Mouse (Mus musculus) heart, embryonic 11.5 days (tissue): Measurements from ENCODE around the gene Crocc2. TPM values are rescaled to one million over a fixed set of nuclear protein-coding genes. Genes with fewer than 3 reads are reported as not detected.

Source experiments
- ATAC-seq: fragments of 200-750 bp; cut with Nextera tagmentation; replicated peaks from 2 replicates; pipeline ENCODE4 v1.8.0; 2017; ENCODE audit warnings: moderate library complexity; ENCODE audit not compliant: insufficient number of reproducible peaks, low FRiP score, low TSS enrichment
- H3K27ac ChIP-seq: fragments of 300-500 bp; sonication (generic); 2 replicates; pipeline ENCODE4 v1.5.1; 2014; ENCODE audit warnings: mild to moderate bottlenecking, low read depth, low read length
- H3K27me3 ChIP-seq: fragments of 300-500 bp; sonication (generic); 2 replicates; pipeline ENCODE4 v1.6.1; 2014; ENCODE audit warnings: mild to moderate bottlenecking, low read length, mixed read lengths; ENCODE audit not compliant: control insufficient read depth, insufficient read depth
- H3K36me3 ChIP-seq: fragments of 300-500 bp; sonication (generic); 2 replicates; pipeline ENCODE4 v1.6.1; 2014; ENCODE audit warnings: mild to moderate bottlenecking, low read length, moderate library complexity, mixed read lengths; ENCODE audit not compliant: control insufficient read depth, insufficient read depth
- H3K4me1 ChIP-seq: fragments of 300-500 bp; sonication (generic); 2 replicates; pipeline ENCODE4 v1.6.1; 2014; ENCODE audit warnings: low read length; ENCODE audit not compliant: control insufficient read depth, insufficient read depth
- H3K4me2 ChIP-seq: fragments of 300-500 bp; sonication (generic); 2 replicates; pipeline ENCODE4 v1.6.1; 2014; ENCODE audit warnings: mild to moderate bottlenecking, moderate library complexity
- H3K4me3 ChIP-seq: fragments of 300-500 bp; sonication (generic); 2 replicates; pipeline ENCODE4 v1.5.1; 2014; ENCODE audit warnings: low read depth, low read length
- H3K9ac ChIP-seq: fragments of 300-500 bp; sonication (generic); 2 replicates; pipeline ENCODE4 v1.6.1; 2014; ENCODE audit warnings: mild to moderate bottlenecking, low read depth, low read length, moderate library complexity
- H3K9me3 ChIP-seq: fragments of 300-500 bp; sonication (generic); replicated peaks from 2 replicates; pipeline ENCODE4 v1.6.1; 2016; ENCODE audit warnings: low read length; ENCODE audit not compliant: control insufficient read depth
- WGBS: fragments of 180-500 bp; shearing (Covaris S2); extraction: QIAGEN DNeasy Blood & Tissue Kit; methylation state at CpG from one replicate; pipeline ENCODE4 v1.1.7; 2014; ENCODE audit not compliant: insufficient replicate concordance; 5-methylcytosine and 5-hydroxymethylcytosine counted together
- polyA plus RNA-seq: library from polyadenylated mRNA; unstranded; fragments of >200 nt; fragmentation: Nextera tagmentation; extraction: Ambion mirVana; gene quantifications from 2 replicates; pipeline ENCODE4 v1.2.1, GENCODE M21; 2014

Gene Crocc2
- polyA plus RNA-seq, 1 experiment from 2014 or later, result 0.24 TPM

DNA sequence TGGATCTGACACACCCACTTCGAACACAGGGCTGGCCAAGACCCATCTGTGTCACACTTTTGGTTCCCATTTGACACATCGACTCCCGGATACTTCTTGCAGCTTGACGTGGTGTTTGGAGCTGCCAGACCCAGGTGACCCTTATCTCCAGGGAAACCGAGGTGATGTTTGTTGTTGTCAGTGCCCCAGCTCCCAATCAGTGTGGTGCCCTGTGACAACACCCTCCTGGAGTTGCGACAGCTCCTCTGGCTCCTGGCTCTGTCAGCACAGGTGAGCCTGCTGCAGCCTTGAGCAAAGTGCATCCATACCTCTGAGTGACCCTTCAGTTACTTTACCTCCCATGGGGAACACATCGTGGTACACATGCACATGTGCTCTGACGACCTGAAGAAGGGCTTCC, 35.8 kb upstream of the Crocc2 start:
- Histone ChIP-seq H3K9me3 (no peaks in the 10 kb centered on the region), H3K27ac (no peak overlapping the region), H3K4me3 (no peak overlapping the region), H3K27me3 (peaks cover 8% of the 10 kb centered on the region), H3K36me3 (no peaks in the 10 kb centered on the region), H3K9ac (no peak overlapping the region), H3K4me2 (no peak overlapping the region), H3K4me1 (no peaks in the 10 kb centered on the region)
- no peak for ATAC-seq
- WGBS, result 49% methylated on average over 8 of the region's 8 CpGs

DNA sequence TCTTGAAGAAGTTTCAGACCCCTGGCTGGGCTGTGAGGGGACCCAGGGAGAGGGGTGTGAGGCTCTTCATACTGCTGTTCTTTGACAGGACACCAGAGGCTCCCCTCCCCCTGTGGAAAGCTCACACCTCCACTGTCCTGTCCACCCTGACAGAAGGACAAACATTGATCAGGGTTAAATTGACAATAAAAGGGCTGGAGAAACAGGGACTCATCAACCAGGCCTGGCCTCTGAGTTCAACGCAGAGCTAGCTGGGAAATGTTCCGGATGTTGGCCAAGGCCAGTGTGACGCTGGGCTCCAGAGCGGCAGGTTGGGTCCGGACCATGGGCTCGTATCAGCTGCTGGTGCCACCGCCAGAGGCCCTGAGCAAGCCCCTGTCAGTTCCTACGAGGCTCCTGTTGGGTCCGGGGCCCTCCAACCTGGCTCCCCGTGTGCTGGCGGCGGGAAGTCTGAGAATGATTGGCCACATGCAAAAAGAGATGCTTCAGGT, 33.4 kb upstream of the Crocc2 start, which contains the start of gene Agxt:
Agxt (plus strand) TSS at position 205 of the 491 bp plus-strand sequence.
- no peak for ATAC-seq
- Histone ChIP-seq H3K27ac (no peak within 1 kb of the TSS), H3K9ac (no peak within 1 kb of the TSS), H3K9me3 (no peaks in the 10 kb centered on the region), H3K4me2 (no peak within 1 kb of the TSS), H3K4me3 (no peak within 1 kb of the TSS), H3K4me1 (no peaks in the 10 kb centered on the region), H3K27me3 (peaks cover 8% of the 10 kb centered on the region), H3K36me3 (no peaks in the 10 kb centered on the region)
- WGBS, result 81% methylated on average over 12 of the region's 12 CpGs

DNA sequence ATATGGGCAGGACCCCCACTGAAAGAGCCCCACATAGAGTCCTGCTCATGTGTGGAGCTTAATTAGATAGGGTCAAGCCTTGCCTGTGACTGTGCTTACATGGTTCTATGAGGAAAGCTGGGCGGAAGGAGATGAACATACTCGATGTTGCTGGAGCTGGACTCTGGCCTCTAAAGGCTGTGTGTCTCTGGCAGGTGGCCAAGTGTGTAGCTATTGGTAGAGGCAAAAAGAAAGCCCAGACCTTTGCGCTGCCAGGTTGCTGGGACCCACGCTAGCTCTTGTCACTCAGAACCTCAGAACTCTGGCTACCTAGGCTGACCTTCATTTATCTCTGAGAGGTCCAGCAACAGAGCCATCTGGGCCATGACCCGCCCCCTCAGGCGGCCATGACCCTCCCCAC, 30.0 kb upstream of the Crocc2 start:
- Histone ChIP-seq H3K27ac (no peak overlapping the region), H3K4me1 (no peaks in the 10 kb centered on the region), H3K36me3 (no peaks in the 10 kb centered on the region), H3K9ac (no peak overlapping the region), H3K27me3 (peaks cover 14% of the 10 kb centered on the region), H3K4me3 (no peak overlapping the region), H3K9me3 (no peaks in the 10 kb centered on the region), H3K4me2 (no peak overlapping the region)
- 78% methylated on average over 6 of the region's 6 CpGs for WGBS
- no peak for ATAC-seq

DNA sequence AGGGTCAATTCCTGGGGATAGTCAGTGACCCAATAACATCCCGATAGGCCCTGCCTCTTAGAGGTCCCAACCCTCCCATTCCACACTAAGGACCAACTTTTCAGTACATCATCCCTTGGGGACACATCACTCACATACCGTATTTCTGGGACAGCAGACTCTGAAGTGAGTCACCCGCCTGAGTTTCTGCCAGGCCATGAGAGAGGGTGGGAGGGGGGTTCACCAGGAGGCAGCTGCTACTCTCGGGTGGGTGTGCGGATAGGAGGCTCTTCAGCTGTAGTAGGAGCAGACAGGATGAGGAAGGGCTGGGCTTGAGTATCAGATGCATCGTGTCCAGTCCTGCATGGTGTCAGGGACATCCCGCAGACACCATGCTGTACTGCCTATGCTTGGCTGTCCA, 28.8 kb upstream of the Crocc2 start:
- no peaks in the 10 kb centered on the region for H3K9me3 ChIP-seq
- no peak overlapping the region for H3K4me3 ChIP-seq
- H3K9ac ChIP-seq, result no peak overlapping the region
- H3K4me1 ChIP-seq, result peaks cover 4% of the 10 kb centered on the region
- whole genome bisulfite sequencing, result 60% methylated on average over 7 of the region's 7 CpGs
- H3K27me3 ChIP-seq, result peaks cover 14% of the 10 kb centered on the region
- ATAC-seq, result no peak
- H3K36me3 ChIP-seq, result no peaks in the 10 kb centered on the region
- no peak overlapping the region for H3K27ac ChIP-seq
- H3K4me2 ChIP-seq, result no peak overlapping the region

DNA sequence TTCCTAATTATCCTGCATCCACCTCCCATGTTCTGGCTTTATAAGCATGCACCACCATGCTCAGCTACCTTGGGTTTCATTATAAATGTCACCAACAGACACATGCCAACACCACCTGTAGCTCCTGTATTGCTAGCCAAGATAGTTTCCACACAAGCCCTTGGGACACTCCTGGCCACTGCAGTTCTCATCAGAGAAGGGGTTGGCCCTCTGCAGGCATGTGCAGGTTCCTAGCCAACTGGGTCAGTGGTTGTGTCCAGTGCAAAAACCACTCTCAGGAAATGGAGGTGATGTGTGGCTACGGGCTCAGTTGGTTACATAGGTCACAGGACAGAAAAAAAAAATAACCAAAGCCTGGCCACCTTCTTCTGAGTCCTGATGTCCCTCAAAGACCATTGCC, 25.7 kb upstream of the Crocc2 start:
- peaks cover 21% of the 10 kb centered on the region for H3K27me3 ChIP-seq
- no peak overlapping the region for H3K27ac ChIP-seq
- H3K4me1 ChIP-seq, result peaks cover 4% of the 10 kb centered on the region
- no peak for ATAC-seq
- no peak overlapping the region for H3K4me3 ChIP-seq
- WGBS, result 77% methylated on average over 1 of the region's 1 CpGs
- H3K9me3 ChIP-seq, result no peaks in the 10 kb centered on the region
- no peak overlapping the region for H3K4me2 ChIP-seq
- H3K9ac ChIP-seq, result no peak overlapping the region
- no peaks in the 10 kb centered on the region for H3K36me3 ChIP-seq

DNA sequence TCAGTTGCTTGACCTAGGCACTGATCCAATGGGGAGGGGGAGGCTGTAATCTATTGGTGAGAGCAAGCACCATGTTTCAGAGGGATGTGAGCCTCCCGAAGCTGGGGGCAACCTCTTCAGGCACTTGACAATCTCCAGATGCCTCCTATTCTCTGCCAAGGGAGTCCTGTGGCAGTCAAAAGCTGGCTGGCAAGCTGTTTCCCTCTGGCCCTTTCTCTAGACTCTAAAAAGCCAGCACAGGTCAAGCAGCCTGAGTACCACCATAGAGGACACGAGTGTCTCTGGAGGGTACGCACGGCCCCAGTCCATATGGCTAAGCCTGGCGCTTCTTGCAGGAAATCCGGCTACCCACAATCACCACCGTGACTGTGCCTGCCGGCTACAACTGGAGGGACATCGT, 24.3 kb upstream of the Crocc2 start:
- WGBS, result 72% methylated on average over 9 of the region's 9 CpGs
- peaks cover 7% of the 10 kb centered on the region for H3K4me1 ChIP-seq
- ATAC-seq, result no peak
- H3K27ac ChIP-seq, result no peak overlapping the region
- H3K36me3 ChIP-seq, result no peaks in the 10 kb centered on the region
- H3K9ac ChIP-seq, result no peak overlapping the region
- no peak overlapping the region for H3K4me2 ChIP-seq
- H3K9me3 ChIP-seq, result no peaks in the 10 kb centered on the region
- peaks cover 25% of the 10 kb centered on the region for H3K27me3 ChIP-seq
- H3K4me3 ChIP-seq, result no peak overlapping the region

DNA sequence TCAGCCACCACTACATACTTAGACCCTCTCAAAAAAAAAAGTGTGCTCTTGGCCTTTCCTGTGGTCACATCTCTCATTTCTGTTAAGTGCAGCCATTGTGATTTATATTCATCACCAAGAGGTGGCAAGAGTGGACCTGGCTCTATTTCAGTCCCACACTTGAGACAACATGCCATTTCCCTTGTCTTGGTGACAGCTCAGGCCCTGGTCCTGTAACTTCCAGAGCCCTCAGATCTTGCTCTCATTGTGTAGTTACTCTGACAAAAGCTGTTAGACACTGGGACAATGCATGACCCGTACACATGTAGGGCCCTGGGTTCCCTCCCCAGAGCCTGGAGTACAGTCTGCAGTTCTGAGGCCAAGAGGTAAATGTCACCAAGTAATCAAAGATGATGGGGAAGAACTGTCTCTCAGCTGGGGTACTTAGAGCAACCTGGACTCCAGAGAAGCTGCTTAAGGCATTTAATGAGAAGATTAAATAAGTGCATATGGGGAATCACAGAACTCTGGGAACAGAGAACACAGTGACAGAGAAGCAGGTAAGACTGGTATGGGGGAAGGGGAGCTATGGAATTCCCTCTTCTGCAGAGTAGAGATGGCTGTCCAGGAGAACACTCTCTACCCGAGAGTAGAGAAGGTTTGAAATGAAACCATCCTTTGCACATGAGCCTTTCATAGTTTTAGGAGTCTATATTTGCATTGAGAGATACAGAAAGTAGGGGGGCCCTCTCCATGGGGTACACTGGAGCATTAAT, 17.4 kb upstream of the Crocc2 start:
- Histone ChIP-seq H3K27ac (no peak overlapping the region), H3K4me2 (no peak overlapping the region), H3K9me3 (no peaks in the 10 kb centered on the region), H3K36me3 (no peaks in the 10 kb centered on the region), H3K27me3 (peaks cover 10% of the 10 kb centered on the region), H3K4me3 (no peak overlapping the region), H3K9ac (no peak overlapping the region), H3K4me1 (peaks cover 4% of the 10 kb centered on the region; the same call in 1 of the 2 replicates)
- no peak for ATAC-seq
- WGBS, result 51% methylated on average over 2 of the region's 2 CpGs

DNA sequence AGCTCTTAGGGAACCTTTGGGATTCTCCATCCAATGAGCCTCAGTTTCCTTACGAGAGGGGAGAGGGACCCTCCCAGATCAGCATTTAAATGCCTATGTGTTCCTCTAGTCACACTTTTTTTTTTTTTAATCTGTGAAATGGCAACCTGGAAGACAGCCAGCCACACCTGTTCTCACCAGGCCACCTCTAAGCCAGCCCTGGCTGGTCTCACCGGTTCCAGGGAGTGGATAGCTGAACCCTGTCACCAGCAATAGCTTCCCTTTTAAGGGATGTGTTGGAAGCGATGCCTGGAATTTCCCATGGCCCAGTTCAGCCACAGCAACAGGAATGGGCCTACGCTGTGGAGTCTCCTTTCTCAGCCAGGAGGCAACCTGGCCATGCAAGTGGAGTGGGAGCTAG, 11.0 kb upstream of the Crocc2 start:
- H3K36me3 ChIP-seq, result no peaks in the 10 kb centered on the region
- H3K27ac ChIP-seq, result no peak overlapping the region
- H3K9ac ChIP-seq, result no peak overlapping the region
- H3K27me3 ChIP-seq, result peaks cover 7% of the 10 kb centered on the region; the same call in 1 of the 2 replicates
- no peaks in the 10 kb centered on the region for H3K9me3 ChIP-seq
- 63% methylated on average over 4 of the region's 4 CpGs for WGBS
- no peak overlapping the region for H3K4me2 ChIP-seq
- H3K4me1 ChIP-seq, result no peaks in the 10 kb centered on the region
- no peak overlapping the region for H3K4me3 ChIP-seq
- no peak for ATAC-seq

DNA sequence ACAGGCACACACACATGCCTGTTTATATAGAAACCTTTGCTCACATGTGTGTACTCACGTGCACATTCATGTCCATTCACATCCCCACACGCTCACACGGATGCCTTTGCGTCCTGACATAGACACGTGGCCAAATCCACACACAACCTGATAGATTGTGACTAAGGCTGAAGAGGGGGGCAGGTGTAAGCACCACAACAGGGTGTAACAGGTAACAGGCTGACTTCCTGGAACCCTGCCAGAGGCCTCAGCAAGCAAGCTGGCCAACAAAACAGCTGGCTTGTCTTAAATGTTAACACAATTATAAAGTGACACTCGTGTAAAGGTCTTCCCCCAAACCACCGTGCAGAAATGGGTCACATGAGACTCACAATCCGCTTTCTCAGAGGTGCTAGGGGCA, 9.6 kb upstream of the Crocc2 start:
- no peak overlapping the region for H3K9ac ChIP-seq
- no peaks in the 10 kb centered on the region for H3K36me3 ChIP-seq
- no peaks in the 10 kb centered on the region for H3K4me1 ChIP-seq
- no peak overlapping the region for H3K4me2 ChIP-seq
- no peak overlapping the region for H3K27ac ChIP-seq
- H3K9me3 ChIP-seq, result no peaks in the 10 kb centered on the region
- peaks cover 13% of the 10 kb centered on the region; the same call in 1 of the 2 replicates for H3K27me3 ChIP-seq
- WGBS, result 78% methylated on average over 8 of the region's 8 CpGs
- no peak overlapping the region for H3K4me3 ChIP-seq
- no peak for ATAC-seq
